Mouse (Mus musculus) heart, postnatal 25 days (tissue): ENCODE results near the gene Gm42906. TPM values are rescaled to one million over a fixed set of nuclear protein-coding genes. Genes with fewer than 3 reads are reported as not detected.

Experiments used
- DNase-seq: peaks from one replicate; pipeline ENCODE4 v3.0.0; 2022; ENCODE audit warnings: low spot score
- intact Hi-C: fragments of 180-260 bp; cut with DNase I; formaldehyde crosslinking; loops from one replicate; pipeline ENCODE4 v1.15.1; 2025
- total RNA-seq, 2 experiments: library from RNA; stranded (reverse); gene quantifications; 2 replicates each; pipeline ENCODE4 v1.2.3; 2021

Gm42906 gene
- total RNA-seq, 2 experiments from 2014 or later, result 4.9 to 6.9 TPM

DNA sequence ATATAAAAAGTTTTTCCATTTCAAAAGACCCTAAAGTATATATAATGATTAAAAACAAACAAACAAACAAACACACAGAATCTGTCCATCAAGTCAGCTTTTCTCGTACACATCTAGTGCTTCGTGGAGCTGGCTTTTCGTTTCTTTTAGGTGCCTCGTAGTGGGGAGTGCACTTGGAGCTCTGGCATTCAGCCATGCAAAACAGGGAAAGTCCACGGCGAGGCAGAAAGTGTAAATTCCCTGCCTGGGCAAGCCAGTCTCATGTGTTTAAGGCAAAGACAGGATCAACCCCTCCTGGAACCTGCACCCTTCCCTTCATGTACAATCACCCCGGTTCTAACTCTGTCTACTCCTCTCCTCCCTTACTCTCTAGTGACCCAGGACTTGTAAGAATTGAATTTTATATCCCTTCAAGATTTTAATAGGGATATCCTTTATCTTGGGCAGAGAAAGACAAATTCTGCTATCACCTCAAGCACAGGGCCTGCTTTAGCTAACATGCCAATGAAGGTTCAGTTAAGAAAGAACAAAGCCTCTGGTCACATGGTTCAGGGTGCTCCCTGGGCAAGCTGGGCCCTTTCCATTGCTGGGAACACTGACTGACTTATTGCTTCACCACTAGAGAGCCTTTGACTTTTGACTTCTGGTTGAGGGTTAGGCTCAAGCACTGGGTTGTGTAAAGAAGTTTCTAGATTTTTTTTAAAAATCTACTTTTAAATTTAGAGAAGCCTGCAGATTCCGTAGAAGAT, 292.7 kb downstream of the Gm42906 start:
- intact Hi-C loops, result loop anchor here (5.0 kb wide), 1 partner anchor 78 kb away; no protein-coding TSS in a partner anchor
- no peak for DNase-seq

DNA sequence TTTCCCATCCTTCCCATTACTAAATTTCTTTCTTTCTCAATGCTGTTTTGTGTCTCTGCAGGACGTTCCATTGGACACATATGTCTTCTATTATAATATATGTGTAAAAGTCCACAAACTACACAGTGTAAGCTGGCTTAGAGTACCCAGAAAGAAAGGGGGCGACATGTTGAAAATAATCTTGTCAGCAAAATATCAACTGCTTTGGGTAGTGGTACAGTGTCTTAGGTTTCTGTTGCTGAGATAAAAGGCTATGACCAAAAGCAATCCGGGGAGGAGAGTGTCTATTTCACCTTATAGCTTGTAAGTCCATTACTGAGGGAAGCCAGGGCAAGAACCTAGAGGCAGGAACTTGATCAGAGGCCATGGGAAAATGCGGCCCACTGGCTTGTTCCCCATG, 293.8 kb downstream of the Gm42906 start:
- intact Hi-C loops, result no loop called here
- DNase-seq, result no peak

DNA sequence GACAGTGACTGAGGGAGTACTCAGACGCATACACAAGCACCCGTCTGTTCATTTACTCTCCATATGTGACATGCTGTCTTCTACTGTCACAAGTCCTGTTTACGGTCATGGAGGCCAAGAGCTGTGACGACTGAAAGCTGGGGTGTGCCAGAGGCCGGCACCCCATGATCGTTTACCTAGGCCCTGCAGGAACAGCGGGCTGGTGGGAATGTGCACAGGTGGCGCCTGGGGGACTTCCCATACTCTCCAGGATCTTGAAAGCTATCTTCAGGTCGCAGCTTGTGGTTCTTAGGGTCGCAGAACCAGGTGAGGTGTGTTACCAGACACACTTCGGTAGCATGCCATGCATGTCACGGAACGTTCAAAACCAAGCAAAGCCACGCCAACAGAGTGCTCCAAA, 294.2 kb downstream of the Gm42906 start:
- DNase-seq, result no peak
- intact Hi-C loops, result no loop called here

DNA sequence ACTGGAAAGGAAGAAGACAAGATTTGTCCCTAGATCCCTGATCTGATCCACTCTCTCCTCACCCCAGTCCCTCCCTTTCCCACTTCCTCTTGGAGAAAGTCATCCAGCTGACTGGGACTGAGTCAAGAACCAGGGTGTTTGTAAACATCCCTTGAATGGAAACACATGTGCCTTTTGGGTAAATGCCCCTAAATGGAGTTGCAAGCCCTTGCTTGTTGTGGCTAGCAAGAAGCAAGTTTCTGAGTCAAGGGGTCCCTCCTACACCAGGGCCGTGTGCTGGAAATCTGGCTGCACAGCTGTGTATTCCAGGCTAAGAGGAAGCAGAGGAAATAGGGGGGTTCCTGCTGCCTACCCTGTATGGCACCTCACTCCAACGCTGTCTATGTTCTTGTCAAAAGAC, 298.2 kb downstream of the Gm42906 start:
- intact Hi-C loops, result no loop called here
- DNase-seq, result no peak

DNA sequence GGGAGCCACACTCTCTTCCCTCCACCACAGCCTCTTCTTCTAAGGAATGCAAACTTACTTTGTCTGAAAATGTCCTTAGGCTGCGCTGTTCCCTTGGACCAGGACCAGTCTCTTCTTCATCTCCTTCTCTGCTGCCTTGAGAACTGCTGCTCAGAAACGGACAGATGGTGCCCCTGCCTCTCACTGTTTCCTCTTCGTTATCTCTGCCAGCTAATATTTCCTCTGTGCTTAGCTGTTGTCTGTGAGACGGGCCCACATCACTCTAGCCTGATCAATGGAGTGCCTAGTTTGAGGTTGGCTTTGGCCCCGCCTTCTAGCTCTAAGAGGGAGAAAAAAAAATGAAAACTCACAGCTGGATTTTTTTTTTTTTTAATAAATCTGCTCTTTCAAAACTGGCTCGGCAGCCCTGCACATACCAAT, 300.7 kb downstream of the Gm42906 start:
- intact Hi-C loops, result loop anchor here (2.0 kb wide), 1 partner anchor 19 kb away; no protein-coding TSS in a partner anchor

DNA sequence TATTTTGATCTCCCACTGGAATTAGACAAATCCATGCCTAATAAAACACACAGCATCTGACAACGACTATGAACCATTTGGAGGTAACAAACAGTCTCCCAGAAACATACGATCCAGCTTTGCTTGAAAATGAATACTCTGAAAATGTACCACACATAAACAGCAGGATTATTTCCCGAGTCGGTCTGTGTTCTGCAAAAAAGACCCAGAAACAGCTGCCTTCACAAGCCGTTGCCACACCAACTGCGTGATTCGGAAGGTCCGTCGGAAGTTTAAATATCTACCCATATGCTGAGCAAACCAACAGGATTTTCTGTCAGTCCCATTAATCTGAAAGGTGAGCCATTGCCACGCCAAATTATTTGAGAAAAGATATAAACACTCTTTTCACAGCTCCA, 301.4 kb downstream of the Gm42906 start:
- no peak for DNase-seq
- intact Hi-C loops, result loop anchor here (2.0 kb wide), 1 partner anchor 18 kb away; no protein-coding TSS in a partner anchor

More for the DNA sequence above, 300.7 kb downstream of the Gm42906 start:
- no peak for DNase-seq

DNA sequence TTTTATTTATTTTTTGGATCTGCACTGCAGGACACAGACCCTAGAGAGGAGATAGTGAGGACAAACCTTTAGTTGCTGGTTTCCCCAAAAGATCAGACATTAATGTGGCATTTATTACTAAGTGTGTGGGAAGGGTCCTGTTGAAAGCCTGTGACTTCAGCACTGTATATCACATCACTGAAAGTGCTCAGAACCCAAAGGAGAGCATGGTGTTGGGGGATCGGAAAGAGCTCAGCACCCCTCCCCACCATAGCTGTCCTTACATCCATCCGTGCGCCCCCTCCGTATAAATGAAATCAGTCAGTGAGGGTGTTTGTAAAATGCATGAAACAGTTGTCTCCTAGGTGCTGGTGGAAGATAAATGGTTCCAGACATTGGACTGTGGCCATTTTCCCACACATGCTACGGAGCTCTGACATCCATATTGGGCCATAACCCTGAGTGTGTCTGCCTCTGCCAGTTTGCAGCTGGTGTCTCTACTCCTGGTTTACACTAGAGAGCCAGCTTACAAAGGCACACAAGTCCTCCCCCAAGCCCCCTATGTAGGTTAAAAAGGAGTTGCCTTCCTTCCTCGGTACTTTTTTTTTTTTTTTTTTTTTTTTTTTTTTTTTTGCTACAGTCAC, 301.9 kb downstream of the Gm42906 start:
- no peak for DNase-seq
- intact Hi-C loops, result loop anchor here (2.0 kb wide), 1 partner anchor 17 kb away; no protein-coding TSS in a partner anchor

DNA sequence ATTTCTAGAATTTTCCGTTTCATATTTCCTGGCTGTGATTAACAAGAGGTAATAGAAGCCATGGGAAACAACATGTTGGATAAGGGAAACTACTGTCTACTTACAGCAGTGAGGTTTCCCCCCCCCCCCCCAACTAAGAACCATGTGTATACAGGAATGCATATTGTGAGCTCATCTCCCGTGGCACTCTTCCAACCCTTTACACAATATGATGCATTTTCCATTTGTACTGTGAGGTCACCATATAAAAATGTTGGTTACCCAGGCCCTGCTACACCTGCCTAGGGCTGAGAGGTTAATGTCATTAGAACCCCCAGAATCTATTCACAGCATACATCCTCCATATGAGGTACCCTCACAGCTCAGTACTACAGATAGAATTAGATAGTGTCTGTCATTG, 310.1 kb downstream of the Gm42906 start:
- intact Hi-C loops, result no loop called here
- no peak for DNase-seq

DNA sequence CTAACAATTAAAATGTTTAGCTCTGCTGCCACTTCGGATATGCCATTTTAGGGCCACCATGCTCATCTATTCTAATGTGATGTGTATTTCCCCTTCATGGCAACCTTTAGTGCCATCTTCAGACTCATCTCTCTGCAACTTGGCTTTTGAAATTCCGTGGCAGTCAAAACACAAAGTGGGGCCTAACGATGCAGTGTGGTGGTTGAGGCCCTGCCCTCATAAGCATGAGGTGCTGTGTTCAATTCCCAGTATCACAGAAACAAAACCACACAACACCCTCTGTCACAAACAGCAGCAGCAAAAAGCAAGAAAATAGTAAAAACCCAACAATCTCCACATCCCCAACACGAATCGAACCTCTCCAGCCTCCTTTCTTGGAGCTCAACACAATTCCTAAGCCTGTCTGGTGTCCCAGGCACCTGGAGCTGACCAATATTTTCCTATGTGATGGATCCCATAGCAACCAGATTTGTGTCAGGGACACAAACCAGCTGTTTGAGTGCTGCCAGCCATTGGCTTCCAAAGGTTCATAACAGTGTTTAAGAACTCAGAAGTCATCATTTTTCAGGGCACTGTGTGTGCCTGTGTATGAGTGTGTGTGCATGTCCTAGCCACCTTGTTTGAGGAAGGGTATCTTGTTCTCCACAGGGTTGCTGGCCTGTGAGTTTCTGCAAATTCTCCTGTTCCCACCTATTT, 311.6 kb downstream of the Gm42906 start:
- DNase-seq, result no peak
- intact Hi-C loops, result no loop called here

DNA sequence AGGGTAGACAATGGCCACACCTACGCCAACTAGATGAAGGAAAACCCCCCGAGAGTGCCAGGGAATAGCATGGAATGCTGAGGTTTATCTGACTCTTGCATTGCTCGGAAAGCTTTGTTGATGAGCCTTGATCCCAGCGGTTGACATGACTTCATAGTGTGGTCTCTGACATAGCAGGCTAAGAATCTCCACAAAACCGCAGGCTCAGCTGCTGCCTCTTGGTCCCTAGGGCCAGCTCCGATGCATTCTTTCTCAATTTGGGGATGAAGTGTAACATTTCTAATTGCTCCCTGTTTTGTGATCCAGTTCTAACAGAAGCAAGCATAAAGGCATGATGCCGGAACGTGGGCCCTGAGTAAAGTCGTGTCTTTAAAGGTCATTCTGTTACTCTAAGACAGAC, 315.2 kb downstream of the Gm42906 start:
- no peak for DNase-seq
- intact Hi-C loops, result no loop called here

DNA sequence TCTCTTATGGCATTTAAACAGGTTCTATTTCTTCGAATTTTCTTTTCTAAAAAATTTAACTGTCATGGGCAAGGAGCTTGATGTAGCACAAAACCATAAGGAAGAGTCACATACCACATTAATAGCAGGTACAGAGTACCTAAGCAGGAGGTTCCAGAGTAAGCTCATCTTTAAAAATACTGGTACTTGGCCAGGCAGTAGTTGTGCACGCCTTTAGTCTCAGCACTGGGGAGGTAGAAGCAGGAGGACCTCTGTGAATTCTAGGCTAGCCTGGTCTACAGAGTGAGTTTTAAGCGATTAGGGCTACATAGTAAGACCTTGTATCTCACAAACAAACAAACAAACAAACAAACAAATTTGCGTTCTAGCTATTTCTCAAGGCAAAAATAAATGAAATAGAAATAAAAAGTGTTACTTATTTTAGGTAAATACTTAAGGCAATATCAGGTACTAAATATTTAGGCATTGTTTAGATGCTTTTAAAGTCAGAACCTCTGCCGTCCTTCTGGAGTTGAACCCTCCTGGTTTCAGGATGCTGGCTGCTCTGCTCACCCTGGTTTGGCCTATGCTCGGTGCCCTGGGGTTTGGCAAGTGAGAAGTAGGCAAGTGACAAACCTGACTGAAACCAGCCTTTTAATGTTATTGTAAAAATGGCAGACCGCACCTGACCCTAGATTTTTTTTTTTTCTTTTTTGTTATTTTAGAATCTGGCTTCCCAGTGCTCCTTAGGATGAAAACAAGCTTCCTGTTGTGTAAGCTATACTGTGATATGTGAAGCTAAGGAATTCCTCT, 316.7 kb downstream of the Gm42906 start:
- intact Hi-C loops, result loop anchor here (2.0 kb wide), 1 partner anchor 14 kb away; no protein-coding TSS in a partner anchor
- DNase-seq, result no peak

DNA sequence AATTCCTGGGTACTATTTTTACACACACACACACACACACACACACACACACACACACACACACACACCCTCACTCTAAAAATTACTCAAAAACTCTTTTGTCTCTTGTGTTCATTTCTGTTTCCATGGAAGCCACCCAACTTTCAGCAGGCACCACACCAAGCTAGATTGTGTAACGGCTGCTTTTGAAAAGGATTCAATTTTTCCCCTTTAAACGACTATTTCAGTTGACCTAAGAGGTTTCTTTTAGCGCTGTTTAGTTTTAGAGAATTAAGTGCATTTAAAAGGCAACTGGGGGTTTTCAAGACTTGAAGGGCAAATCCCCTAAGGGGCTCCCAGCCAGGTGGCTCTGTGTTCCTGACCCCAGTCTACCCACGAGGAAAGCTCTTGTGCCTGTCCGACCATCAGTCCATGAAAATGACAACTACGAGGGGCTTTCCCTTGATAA, 317.5 kb downstream of the Gm42906 start:
- intact Hi-C loops, result loop anchor here (2.0 kb wide), 1 partner anchor 14 kb away; no protein-coding TSS in a partner anchor
- peak; percentile 51 for DNase-seq

DNA sequence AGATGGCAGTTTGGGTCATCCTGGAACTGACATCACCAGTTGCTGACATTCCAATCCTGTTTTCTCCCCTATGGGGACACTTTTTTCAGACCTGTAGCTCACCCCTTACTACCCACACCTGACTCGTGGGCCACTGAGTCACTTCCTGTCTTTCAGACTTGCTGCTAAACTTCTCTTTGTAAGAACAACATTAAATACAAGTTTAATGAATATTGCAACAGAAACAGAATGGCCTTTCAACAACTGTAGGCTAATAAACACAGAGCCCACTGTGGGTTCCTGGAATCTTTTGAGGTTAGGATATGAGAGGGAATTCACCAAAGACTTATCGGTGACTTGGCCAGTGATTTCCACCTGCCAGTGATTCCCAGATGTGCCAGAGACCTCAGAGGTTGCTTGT, 318.1 kb downstream of the Gm42906 start:
- intact Hi-C loops, result loop anchor here (2.0 kb wide), 2 partner anchors 13 to 17 kb away; no protein-coding TSS in a partner anchor
- no peak for DNase-seq

DNA sequence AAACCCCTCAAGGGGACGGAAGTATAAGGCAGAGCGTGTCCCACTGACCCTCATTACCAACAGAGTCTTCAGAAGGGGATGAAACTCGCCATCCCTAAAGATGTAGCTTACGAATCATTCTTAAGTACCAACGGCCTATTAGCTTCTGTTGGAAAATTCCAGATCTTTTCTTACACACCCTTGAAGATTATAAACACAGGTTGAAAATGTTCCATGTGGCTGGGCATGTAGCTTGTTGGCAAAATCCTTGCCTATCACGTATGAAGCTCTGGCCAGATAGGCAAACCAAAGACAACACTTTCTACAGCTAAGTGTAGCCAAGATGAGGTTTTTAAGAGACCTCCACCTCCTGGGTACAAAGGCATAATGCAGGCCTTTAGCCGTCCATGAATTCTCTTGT, 319.0 kb downstream of the Gm42906 start:
- intact Hi-C loops, result loop anchor here (2.0 kb wide), 1 partner anchor 18 kb away; no protein-coding TSS in a partner anchor
- DNase-seq, result no peak

DNA sequence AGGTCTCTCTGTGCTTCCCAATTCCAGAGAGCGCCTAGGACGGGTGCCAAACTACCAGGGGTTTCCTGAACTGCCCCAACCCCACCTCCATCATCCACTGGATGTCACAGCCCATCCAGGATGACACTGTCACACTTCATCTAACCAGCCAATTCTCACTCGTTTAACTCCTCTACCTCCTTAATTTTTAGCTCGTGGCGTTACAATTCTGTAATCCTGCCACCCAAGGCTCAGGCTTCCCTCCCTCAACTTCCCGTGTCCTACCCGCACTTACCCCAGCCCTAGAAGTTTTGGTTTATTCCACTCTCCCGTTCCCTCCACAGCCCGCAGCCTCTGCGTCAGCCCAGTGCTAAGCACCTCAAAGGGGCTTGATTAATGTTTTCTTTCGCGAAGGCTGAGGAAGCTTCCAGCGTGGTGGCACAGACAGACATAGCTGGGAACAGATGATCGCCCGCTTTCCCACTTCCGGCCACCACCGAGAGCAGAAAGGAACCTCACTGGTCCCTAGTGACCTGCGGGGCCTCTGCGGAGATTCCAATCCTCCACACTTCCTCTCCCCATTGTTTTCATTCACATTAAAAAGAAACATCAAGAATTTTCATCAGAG, 319.6 kb downstream of the Gm42906 start:
- no peak for DNase-seq
- intact Hi-C loops, result loop anchor here (2.0 kb wide), 1 partner anchor 18 kb away; no protein-coding TSS in a partner anchor

DNA sequence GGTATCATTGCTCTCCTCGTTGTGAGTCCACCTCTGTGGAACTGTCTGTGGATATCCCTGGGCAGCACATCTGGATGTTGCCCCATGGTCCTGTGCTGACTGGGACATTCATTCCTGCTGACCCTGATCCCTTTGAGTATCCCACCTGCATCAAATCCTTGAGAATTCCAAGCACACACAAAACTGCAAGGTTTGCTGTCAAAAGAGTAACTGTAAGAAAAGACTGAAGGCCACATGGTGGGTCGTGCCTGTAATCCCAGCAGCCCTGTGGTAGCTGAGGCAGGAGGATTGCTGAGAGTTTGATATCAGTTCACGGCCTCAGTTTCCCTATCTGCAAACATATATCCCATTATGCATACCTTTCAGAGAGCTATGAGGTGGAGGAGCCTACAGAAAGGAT, 321.1 kb downstream of the Gm42906 start:
- intact Hi-C loops, result no loop called here
- no peak for DNase-seq

DNA sequence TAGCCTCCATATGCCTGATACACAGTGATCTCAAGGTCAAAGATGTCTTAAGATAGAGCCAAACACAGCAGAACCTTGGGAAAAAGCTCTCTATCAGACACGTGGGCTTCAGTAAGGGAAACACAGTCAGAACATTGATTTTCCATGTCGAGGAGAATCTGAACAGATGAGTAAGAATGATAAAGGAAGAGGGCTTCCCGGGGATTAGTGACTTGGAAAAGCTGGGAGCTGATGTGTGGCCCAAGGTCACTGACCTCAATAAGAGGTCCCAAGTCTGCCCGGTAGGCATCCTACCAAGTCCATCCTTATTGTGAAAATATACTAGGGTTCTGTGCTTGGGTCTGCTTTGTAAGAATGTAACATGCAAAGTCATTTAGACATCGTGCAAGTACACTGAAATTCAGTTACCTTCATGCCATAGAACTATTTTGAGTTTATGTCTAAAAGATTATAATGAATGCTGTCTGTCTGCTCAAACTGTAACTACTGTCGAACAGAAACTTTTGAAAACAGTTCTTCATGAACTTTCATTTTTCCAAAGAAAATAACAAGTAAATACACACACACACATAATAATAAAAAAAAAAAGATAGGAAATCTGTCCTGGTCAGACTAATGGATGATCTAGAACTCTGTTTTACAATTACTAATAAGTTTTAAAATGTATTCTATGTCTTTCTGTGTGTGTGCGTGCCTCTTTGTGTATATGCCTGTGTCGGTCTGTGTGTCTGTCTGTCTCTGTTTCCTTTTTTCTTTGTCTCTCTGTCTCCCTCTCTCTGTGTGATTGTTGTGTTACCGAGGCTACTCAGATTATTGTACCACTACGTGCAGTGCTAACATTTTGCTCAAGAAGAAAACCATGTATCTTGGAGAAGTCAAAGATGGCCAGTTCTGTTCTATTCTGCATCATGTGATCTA, 322.6 kb downstream of the Gm42906 start:
- DNase-seq, result no peak
- intact Hi-C loops, result no loop called here

DNA sequence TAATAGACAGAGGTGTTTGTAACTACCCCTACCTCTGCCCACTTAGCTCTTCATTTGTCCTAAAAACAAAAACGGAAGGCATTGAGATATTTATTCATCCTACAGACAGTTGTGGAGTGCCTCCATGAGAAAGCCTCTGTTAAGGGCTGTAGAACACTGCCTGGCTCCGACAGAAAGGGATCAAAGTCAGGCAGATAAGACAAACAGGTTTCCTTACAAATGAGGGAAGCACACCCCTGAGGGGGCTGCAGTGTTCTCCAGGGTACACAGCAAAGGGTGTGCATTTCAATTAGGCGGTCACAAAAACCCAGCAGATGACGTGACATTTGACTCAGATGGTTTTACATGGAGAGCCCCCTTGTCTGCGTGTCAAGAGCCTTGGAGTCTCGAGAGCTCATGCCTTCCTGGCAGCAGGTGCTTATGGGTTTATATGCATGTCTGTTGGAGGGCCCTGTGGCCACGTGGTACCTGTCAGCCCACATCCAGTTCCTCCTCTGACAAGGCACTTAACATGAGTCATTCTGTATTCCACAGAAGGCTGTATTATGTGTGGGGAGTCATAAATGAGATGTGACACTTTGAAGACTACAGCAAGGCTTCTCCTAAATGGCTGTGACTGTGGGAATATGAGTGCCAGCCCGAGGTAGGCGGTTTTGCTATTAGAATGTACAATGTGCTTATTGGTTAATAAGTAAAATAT, 323.5 kb downstream of the Gm42906 start:
- DNase-seq, result no peak
- intact Hi-C loops, result no loop called here
